Mouse (Mus musculus) CH12.LX (cell line): Measurements from ENCODE around the gene Dbndd2. TPM values are rescaled to one million over a fixed set of nuclear protein-coding genes. Genes with fewer than 3 reads are reported as not detected.

Experiments used
- DNase-seq: peaks from one replicate; pipeline ENCODE4 v3.0.0-alpha.2; 2013; ENCODE audit errors: extremely low read depth
- H3K27ac ChIP-seq: 2 replicates; pipeline ENCODE4 v1.5.1; 2012; ENCODE audit warnings: low read depth, mild to moderate bottlenecking, control low read depth, moderate library complexity; ENCODE audit not compliant: insufficient read depth
- H3K27me3 ChIP-seq: replicated peaks from 2 replicates; pipeline ENCODE3; 2012; ENCODE audit warnings: inconsistent platforms
- H3K36me3 ChIP-seq, 2 experiments: replicated peaks in 1 of 2; 2 replicates each; pipeline versions ENCODE3 to v1.6.1; 2012; ENCODE audit warnings: inconsistent platforms in 1 of 2, low read length in 1 of 2, mild to moderate bottlenecking in 1 of 2, mixed read lengths in 1 of 2, moderate library complexity in 1 of 2; ENCODE audit not compliant: control insufficient read depth in 1 of 2, insufficient read depth in 1 of 2
- H3K4me1 ChIP-seq, 2 experiments: 2 replicates each; pipeline ENCODE4 v1.6.1; 2012; ENCODE audit warnings: inconsistent platforms in 1 of 2, moderate library complexity in 1 of 2; ENCODE audit not compliant: insufficient read depth in 2 of 2, control insufficient read depth in 1 of 2
- H3K4me2 ChIP-seq: 2 replicates; pipeline ENCODE4 v1.6.1; 2012; ENCODE audit warnings: low read depth, mild to moderate bottlenecking, control low read depth; ENCODE audit not compliant: poor library complexity, insufficient read depth, severe bottlenecking
- H3K4me3 ChIP-seq, 3 experiments: fragments of 150-350 bp in 1 of 3; sonication (generic) in 1 of 3; replicated peaks in 1 of 3; 2 replicates each; pipeline versions ENCODE3 to v1.5.1; 2011 to 2012; ENCODE audit warnings: low read depth in 2 of 3, low read length in 2 of 3, mild to moderate bottlenecking in 2 of 3, moderate library complexity in 2 of 3, control low read depth in 1 of 3, improper control_type of control experiment in 1 of 3, inconsistent platforms in 1 of 3, mixed read lengths in 1 of 3; ENCODE audit not compliant: poor library complexity in 1 of 3
- H3K79me2 ChIP-seq: replicated peaks from 2 replicates; pipeline ENCODE4 v1.6.1; 2012; ENCODE audit warnings: mild to moderate bottlenecking, moderate library complexity; ENCODE audit not compliant: control insufficient read depth, poor library complexity, insufficient read depth, severe bottlenecking; ENCODE audit errors: extremely low read depth
- H3K9ac ChIP-seq: 2 replicates; pipeline ENCODE4 v1.6.1; 2012; ENCODE audit warnings: low read depth, mild to moderate bottlenecking, control low read depth, moderate library complexity; ENCODE audit not compliant: insufficient read depth
- H3K9me3 ChIP-seq: replicated peaks from 2 replicates; pipeline ENCODE3; 2012; ENCODE audit warnings: low read length, inconsistent platforms, mixed read lengths
- CTCF ChIP-seq, 2 experiments: IDR thresholded peaks in 1 of 2; conservative IDR thresholded peaks in 1 of 2; 2 replicates each; pipeline ENCODE4 v1.5.1; 2011 to 2012; ENCODE audit warnings: low read depth in 2 of 2, low read length in 2 of 2, improper control_type of control experiment in 1 of 2, inconsistent platforms in 1 of 2, mild to moderate bottlenecking in 1 of 2, moderate library complexity in 1 of 2
- E2F4 ChIP-seq: IDR thresholded peaks from 2 replicates; pipeline ENCODE4 v1.6.1; 2011; ENCODE audit warnings: low read depth, low read length, improper control_type of control experiment; ENCODE audit not compliant: insufficient replicate concordance
- EP300 ChIP-seq: IDR thresholded peaks from 2 replicates; pipeline ENCODE4 v1.6.1; 2011; ENCODE audit warnings: low read length, improper control_type of control experiment
- GABPA ChIP-seq: IDR thresholded peaks from 2 replicates; pipeline ENCODE4 v1.6.1; 2012; ENCODE audit warnings: low read depth, low read length, improper control_type of control experiment, inconsistent platforms; ENCODE audit not compliant: insufficient replicate concordance
- HCFC1 ChIP-seq: IDR thresholded peaks from 2 replicates; pipeline ENCODE4 v1.6.1; 2012; ENCODE audit warnings: low read depth, mild to moderate bottlenecking, inconsistent platforms, low read length, improper control_type of control experiment
- IRF4 ChIP-seq: IDR thresholded peaks from 2 replicates; pipeline ENCODE4 v1.6.1; 2014; ENCODE audit warnings: low read depth, mild to moderate bottlenecking, inconsistent platforms, low read length, improper control_type of control experiment
- JUN ChIP-seq: IDR thresholded peaks from 2 replicates; pipeline ENCODE4 v1.6.1; 2011; ENCODE audit warnings: low read depth, mild to moderate bottlenecking, low read length, improper control_type of control experiment, moderate library complexity; ENCODE audit not compliant: insufficient read depth
- KAT2A ChIP-seq: IDR thresholded peaks from 2 replicates; pipeline ENCODE4 v1.6.1; 2012; ENCODE audit warnings: low read length, improper control_type of control experiment, inconsistent platforms; ENCODE audit not compliant: insufficient replicate concordance
- MAFK ChIP-seq: IDR thresholded peaks from 2 replicates; pipeline ENCODE4 v1.6.1; 2011; ENCODE audit warnings: low read length, improper control_type of control experiment; ENCODE audit not compliant: insufficient replicate concordance
- MAX ChIP-seq: IDR thresholded peaks from 2 replicates; pipeline ENCODE4 v1.6.1; 2011; ENCODE audit warnings: low read length, improper control_type of control experiment
- NELFE ChIP-seq: IDR thresholded peaks from 2 replicates; pipeline ENCODE4 v1.6.1; 2011; ENCODE audit warnings: low read depth, low read length, improper control_type of control experiment
- PAX5 ChIP-seq: IDR thresholded peaks from 2 replicates; pipeline ENCODE4 v1.6.1; 2012; ENCODE audit warnings: low read length, inconsistent platforms, mixed read lengths
- POLR2A ChIP-seq: IDR thresholded peaks from 2 replicates; pipeline ENCODE4 v1.6.1; 2011; ENCODE audit warnings: low read depth, mild to moderate bottlenecking, improper control_type of control experiment, low read length
- POLR2AphosphoS2 ChIP-seq: IDR thresholded peaks from 2 replicates; pipeline ENCODE4 v1.6.1; 2011; ENCODE audit warnings: low read depth, low read length, improper control_type of control experiment
- RAD21 ChIP-seq: IDR thresholded peaks from 2 replicates; pipeline ENCODE4 v1.6.1; 2011; ENCODE audit warnings: low read depth, mild to moderate bottlenecking, low read length, improper control_type of control experiment, moderate library complexity
- SIN3A ChIP-seq: IDR thresholded peaks from 2 replicates; pipeline ENCODE4 v1.6.1; 2012; ENCODE audit warnings: low read length, improper control_type of control experiment, inconsistent platforms
- SMC3 ChIP-seq: IDR thresholded peaks from 2 replicates; pipeline ENCODE4 v1.6.1; 2011; ENCODE audit warnings: low read depth, low read length, improper control_type of control experiment
- TCF12 ChIP-seq: IDR thresholded peaks from 2 replicates; pipeline ENCODE4 v1.6.1; 2014; ENCODE audit warnings: low read depth, mild to moderate bottlenecking, inconsistent platforms, low read length, improper control_type of control experiment
- USF1 ChIP-seq: IDR thresholded peaks from 2 replicates; pipeline ENCODE4 v1.6.1; 2014; ENCODE audit warnings: low read depth, mild to moderate bottlenecking, inconsistent platforms, low read length, improper control_type of control experiment
- USF2 ChIP-seq: conservative IDR thresholded peaks from 2 replicates; pipeline ENCODE4 v1.6.1; 2011; ENCODE audit warnings: low read depth, low read length, improper control_type of control experiment
- ZC3H11A ChIP-seq: IDR thresholded peaks from 2 replicates; pipeline ENCODE4 v1.6.1; 2012; ENCODE audit warnings: low read depth, mild to moderate bottlenecking, inconsistent platforms, low read length, improper control_type of control experiment
- ZKSCAN1 ChIP-seq: IDR thresholded peaks from 2 replicates; pipeline ENCODE4 v1.6.1; 2012; ENCODE audit warnings: low read depth, inconsistent platforms, low read length, improper control_type of control experiment, borderline replicate concordance
- ZNF384 ChIP-seq: IDR thresholded peaks from 2 replicates; pipeline ENCODE4 v1.6.1; 2012; ENCODE audit warnings: low read depth, low read length, improper control_type of control experiment, inconsistent platforms
- dilution Hi-C: fragments of 300-500 bp; cut with MboI; formaldehyde crosslinking; loops from 2 replicates; pipeline ENCODE4 v1.14.3; 2020; ENCODE audit warnings: low sequenced_read_pairs; ENCODE audit not compliant: extremely low pct_unique_long_range_greater_than_20kb, extremely low pct_ligation_motif_present
- in situ Hi-C: fragments of 300-500 bp; cut with MboI; formaldehyde crosslinking; loops from 3 replicates; pipeline ENCODE4 v1.14.3; 2019; ENCODE audit warnings: low sequenced_read_pairs, low pct_ligation_motif_present, low pct_unique_long_range_greater_than_20kb, mixed read lengths
- polyA plus RNA-seq: library from polyadenylated mRNA; unstranded; fragments of >175 nt; gene quantifications from 2 replicates; pipeline ENCODE4 v1.2.1, GENCODE M21; 2012; ENCODE audit warnings: low read depth; ENCODE audit not compliant: insufficient read length
- total RNA-seq, 2 experiments: library from RNA; depleted of rRNA; stranded (reverse); fragments of 300-350 nt in 1 of 2; fragments of >200 nt in 1 of 2; gene quantifications; 2 replicates each; pipeline ENCODE4 v1.2.3; 2012 to 2014

Dbndd2 gene
- total and polyA plus RNA-seq, 3 experiments, result 0.53 to 5.7 TPM; not detected in 1

- Histone ChIP-seq H3K4me3 (no peak overlapping the region), H3K4me2 (no peak overlapping the region)
Observed at GRCm38 (mm10) chr2:164453047-164453757, 32.7 kb upstream of the Dbndd2 start.

GRCm38 (mm10) chr2:164453887-164454500 lies 31.9 kb upstream of the Dbndd2 start:
- Histone ChIP-seq H3K4me1 (peaks cover 7 to 21% of the 10 kb centered on the region in 2 experiments), H3K27me3 (peaks cover 35% of the 10 kb centered on the region), H3K9me3 (peaks cover 14% of the 10 kb centered on the region), H3K9ac (no peak overlapping the region), H3K4me2 (no peak overlapping the region), H3K79me2 (no peaks in the 10 kb centered on the region), H3K27ac (no peak overlapping the region), H3K4me3 (no peak overlapping the region), H3K36me3 (peaks cover 3 to 5% of the 10 kb centered on the region in 2 experiments)
- DNase-seq, result no peak
- in situ Hi-C loops (no loop called here), dilution Hi-C loops (no loop called here)
- TF ChIP-seq E2F4 (no peak), GABPA (no peak), MAFK (no peak), ZKSCAN1 (no peak), TCF12 (no peak), HCFC1 (no peak), POLR2A (no peak), PAX5 (no peak), MAX (no peak), KAT2A (no peak), CTCF (conservative IDR thresholded peaks at IDR 0.05 in 1 of 2, IDR thresholded peaks at IDR 0.05 in 1 of 2; ENCODE audit: low read depth in 2 of 2, low read length in 2 of 2) (no peak), USF1 (no peak), EP300 (no peak), NELFE (no peak)

More at GRCm38 (mm10) chr2:164453047-164453757, 32.7 kb upstream of the Dbndd2 start:
- Histone ChIP-seq H3K79me2 (no peaks in the 10 kb centered on the region), H3K4me1 (peaks cover 7 to 16% of the 10 kb centered on the region in 2 experiments), H3K27ac (no peak overlapping the region), H3K9ac (no peak overlapping the region), H3K36me3 (no peaks in the 10 kb centered on the region), H3K27me3 (peaks cover 41% of the 10 kb centered on the region), H3K9me3 (peaks cover 12% of the 10 kb centered on the region)
- dilution Hi-C loops (no loop called here), in situ Hi-C loops (no loop called here)
- DNase-seq, result no peak
- TF ChIP-seq MAX, result no peak
- TF ChIP-seq USF2, result no peak
- TF ChIP-seq IRF4, result no peak; the same call in 1 of the 2 replicates
- TF ChIP-seq EP300, result no peak
- TF ChIP-seq SIN3A, result no peak
- no peak for TF ChIP-seq RAD21
- no peak for TF ChIP-seq ZNF384
- no peak for TF ChIP-seq E2F4
- no peak for TF ChIP-seq ZC3H11A
- TF ChIP-seq KAT2A, result no peak
- no peak for TF ChIP-seq JUN
- TF ChIP-seq SMC3, result no peak
- TF ChIP-seq POLR2AphosphoS2, result no peak
